Mouse (Mus musculus) heart, postnatal 0 days (tissue): ENCODE data around the gene Loxl4.

ENCODE experiments used
- CTCF ChIP-seq: IDR thresholded peaks from 2 replicates; pipeline ENCODE4 v1.5.1; 2016; ENCODE audit warnings: antibody characterized with exemption, control low read depth, low read depth
- EP300 ChIP-seq: IDR thresholded peaks from 2 replicates; pipeline ENCODE4 v1.6.1; 2016; ENCODE audit warnings: antibody characterized with exemption, low read depth

DNA sequence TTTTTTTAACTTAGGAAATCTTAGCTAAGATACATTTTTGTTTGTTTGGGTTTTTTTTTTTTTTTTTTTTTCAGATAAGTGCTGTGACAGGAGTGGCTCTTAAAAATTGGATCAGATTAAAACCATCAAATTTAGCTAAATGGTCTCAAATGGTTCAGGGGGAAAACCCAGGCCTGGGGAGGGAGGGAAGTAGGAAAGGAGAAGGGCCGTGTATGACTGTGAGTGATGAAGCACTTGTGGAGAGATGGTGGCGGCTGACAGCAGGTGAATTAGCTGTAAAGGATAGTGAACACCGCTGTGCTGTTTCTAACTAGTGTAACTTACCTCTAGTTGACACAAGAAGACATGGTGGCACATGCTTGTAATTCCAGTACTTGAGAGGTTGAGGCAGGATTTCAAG, 53.9 kb downstream of the Loxl4 start:
- TF ChIP-seq CTCF, result no peak
- TF ChIP-seq EP300, result no peak
